Mouse (Mus musculus) embryonic stem cell, embryonic (primary cell): ENCODE results near the gene Srms.

ENCODE experiments used
- CTCF ChIA-PET, 4 experiments: fragments of 300-600 bp in 2 of 4; fragments of 350-600 bp in 2 of 4; sonication (Branson Sonifier 250); formaldehyde crosslinking; loops; one replicate each; lab custom pipeline; 2022; ENCODE audit warnings: inconsistent platforms in 2 of 4; lab: Charles Lee
- POLR2A ChIA-PET, 4 experiments: fragments of 300-600 bp in 2 of 4; fragments of 350-600 bp in 2 of 4; sonication (Branson Sonifier 250); formaldehyde crosslinking; loops; one replicate each; lab custom pipeline; 2022; ENCODE audit warnings: antibody characterized with exemption in 4 of 4, inconsistent platforms in 1 of 4; lab: Charles Lee

Gene Srms

DNA sequence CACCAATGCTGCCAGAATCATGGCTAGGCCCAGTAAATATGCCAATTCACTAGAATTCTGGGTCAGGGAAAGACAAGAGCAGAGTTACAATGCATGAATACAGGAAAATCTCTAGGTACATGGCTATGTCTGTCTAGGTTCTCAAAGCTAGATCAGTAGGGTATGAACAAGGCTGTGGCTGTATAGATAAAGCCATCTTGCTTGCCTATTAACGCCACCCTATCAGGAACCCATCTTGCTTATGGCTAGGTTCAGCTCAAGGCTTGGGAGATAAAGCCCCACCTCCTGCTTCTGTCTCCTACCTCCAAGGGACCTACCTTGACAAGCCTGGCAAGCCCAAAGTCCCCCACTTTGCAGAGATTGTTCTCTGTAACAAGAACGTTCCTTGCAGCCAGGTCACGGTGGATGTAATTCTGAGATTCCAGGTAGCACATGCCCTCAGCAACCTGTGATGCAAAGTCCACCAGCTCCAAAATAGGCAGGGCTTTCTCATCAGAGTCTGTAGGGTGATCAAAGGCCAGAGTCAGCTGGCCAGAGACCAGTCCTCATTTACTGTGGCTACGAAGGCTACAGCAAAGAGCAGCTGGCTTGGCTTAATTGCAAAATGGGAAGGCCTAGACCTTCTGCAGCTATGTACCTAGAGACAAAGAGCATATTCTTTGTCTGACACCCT, 16.2 kb downstream of the Srms start:
- ChIA-PET POLR2A (interaction anchor here in 2 of 4 experiments (1.4 to 2.1 kb wide), 2 partner anchors 10 to 11 kb away, joined by 3 to 8 read pairs; partner anchors contain the start of gene Ppdpf (in 1 of the 2)), CTCF (interaction anchor here in 1 of 4 experiments (0.6 kb wide), 1 partner anchor 45 kb away, joined by 3 read pairs; the partner anchor contains the start of gene Helz2)

DNA sequence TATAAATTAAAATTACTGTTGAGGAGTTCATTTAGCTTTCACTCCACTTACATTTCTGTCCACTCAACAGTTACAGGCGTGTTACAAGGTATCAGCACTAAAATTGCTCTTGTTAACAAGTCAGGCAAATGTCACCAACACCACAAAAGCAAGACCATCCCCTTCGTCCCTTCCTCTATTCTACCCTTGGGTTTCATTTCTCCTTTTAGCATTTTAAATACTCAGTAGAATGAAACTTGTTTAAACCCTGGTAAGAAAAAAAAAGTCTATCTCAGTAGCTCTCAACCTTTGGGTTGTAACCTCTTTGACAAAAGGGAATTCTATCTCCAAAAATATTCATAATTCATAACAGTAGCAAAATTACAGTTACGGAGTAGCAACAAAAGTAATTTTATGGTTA, 19.9 kb downstream of the Srms start:
- ChIA-PET POLR2A (interaction anchor here in 1 of 4 experiments (1.0 to 1.3 kb wide), 4 partner anchors 10 to 27 kb away, joined by 3 read pairs; partner anchors contain the start of genes Fndc11, Ptk6 and Srms), CTCF (interaction anchor here in 1 of 4 experiments (0.7 kb wide), 1 partner anchor 114 kb away, joined by 4 read pairs; no protein-coding TSS in a partner anchor)

DNA sequence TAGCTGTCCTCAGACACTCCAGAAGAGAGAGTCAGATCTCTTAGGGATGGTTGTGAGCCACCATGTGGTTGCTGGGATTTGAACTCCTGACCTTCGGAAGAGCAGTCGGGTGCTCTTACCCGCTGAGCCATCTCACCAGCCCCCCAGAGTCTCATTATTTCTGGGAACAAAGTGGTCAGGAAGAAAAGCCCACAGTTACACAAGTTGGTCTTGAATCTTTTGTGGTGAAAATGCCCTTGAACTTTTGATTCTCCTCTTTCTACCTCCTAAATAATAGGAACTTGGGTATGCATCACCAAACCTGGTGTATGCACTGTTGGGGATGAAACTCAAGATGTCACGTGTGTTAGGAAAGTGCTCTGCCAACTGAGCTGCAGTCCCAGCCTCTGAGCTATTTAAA, 21.0 kb downstream of the Srms start:
- ChIA-PET CTCF (no interaction called here), POLR2A (interaction anchor here in 1 of 4 experiments (1.1 to 1.3 kb wide), 2 partner anchors 11 to 21 kb away, joined by 3 read pairs; partner anchors contain the start of genes Ptk6 and Srms)

DNA sequence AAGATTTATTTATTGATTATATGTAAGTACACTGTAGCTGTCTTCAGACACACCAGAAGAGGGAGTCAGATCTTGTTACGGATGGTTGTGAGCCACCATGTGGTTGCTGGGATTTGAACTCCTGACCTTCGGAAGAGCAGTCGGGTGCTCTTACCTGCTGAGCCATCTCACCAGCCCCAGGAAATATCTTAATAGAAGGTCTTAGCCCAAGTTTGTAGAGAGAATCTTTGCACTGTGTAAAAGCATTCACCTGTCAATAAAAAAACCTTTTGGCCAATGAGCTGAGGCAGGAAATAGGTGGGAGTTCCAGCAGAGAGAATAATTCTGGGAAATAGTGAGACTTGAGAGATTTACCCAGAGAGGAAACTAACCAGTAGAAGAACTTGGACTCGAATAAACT, 21.6 kb downstream of the Srms start:
- POLR2A ChIA-PET: interaction anchor here in 2 of 4 experiments (1.1 to 1.5 kb wide), 4 partner anchors 22 to 410 kb away, joined by 3 to 5 read pairs (median 4); partner anchors contain the start of gene Fndc11 (in 1 of the 2)
- CTCF ChIA-PET: interaction anchor here in 1 of 4 experiments (0.7 kb wide), 1 partner anchor 22 kb away, joined by 4 read pairs; the partner anchor contains the start of gene Srms

DNA sequence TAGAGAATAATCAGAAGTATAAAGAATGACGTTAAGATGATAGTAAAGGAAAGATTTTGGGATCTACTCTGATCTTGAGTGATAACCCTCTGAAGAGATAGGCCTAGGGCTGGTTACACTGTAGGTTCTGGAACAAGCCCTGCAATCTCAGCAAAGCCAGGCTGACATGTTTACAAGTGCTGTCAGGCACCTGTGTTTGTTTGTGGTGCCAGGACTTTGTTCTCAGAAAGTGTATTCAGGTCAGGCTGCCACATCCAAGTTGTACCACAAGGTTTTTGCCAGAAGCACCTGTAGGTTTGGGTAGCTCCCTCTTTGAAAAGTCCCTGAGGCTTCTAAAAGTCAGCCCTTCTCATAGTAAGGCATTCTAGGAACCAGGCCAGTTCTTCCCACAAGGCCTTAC, 23.7 kb downstream of the Srms start:
- ChIA-PET CTCF (interaction anchor here in 3 of 4 experiments (0.6 to 1.6 kb wide), 11 partner anchors 9 to 489 kb away, joined by 3 to 4 read pairs (median 3); partner anchors contain the start of genes Arfrp1 (in 1 of the 3), Srms (in 1 of the 3) and Zgpat (in 1 of the 3)), POLR2A (interaction anchor here in 3 of 4 experiments (0.5 to 3.5 kb wide), 22 partner anchors 9 to 181 kb away, joined by 3 to 21 read pairs (median 5); partner anchors contain the start of genes Fndc11 (in 2 of the 3), Srms (in 2 of the 3), Arfrp1 (in 1 of the 3) and Zgpat (in 1 of the 3))

- POLR2A ChIA-PET: interaction anchor here in 3 of 4 experiments (0.6 to 3.5 kb wide), 31 partner anchors 10 to 240 kb away, joined by 3 to 25 read pairs (median 4); partner anchors contain the start of genes Fndc11 (in 2 of the 3), Srms (in 2 of the 3), Arfrp1 (in 1 of the 3) and Rtel1 (in 1 of the 3)
Measured at GRCm38 (mm10) chr2:181188681-181189080, 24.3 kb downstream of the Srms start.

GRCm38 (mm10) chr2:181187121-181188000, 25.6 kb downstream of the Srms start, which contains the start of gene Ppdpf:
Gene Ppdpf (plus strand): TSS chr2:181187247.
- CTCF ChIA-PET: interaction anchor here (0.5 to 2.7 kb wide), 77 partner anchors 9 to 1683 kb away, joined by 3 to 43 read pairs (median 4); partner anchors contain the start of genes Rtel1 (in 4 of the 4), Arfrp1 (in 3 of the 4), Fndc11 (in 3 of the 4) and Srms (in 3 of the 4)

More at GRCm38 (mm10) chr2:181188681-181189080, 24.3 kb downstream of the Srms start:
- CTCF ChIA-PET: interaction anchor here in 3 of 4 experiments (0.7 to 2.7 kb wide), 10 partner anchors 10 to 490 kb away, joined by 3 to 43 read pairs (median 3); partner anchors contain the start of genes Arfrp1 (in 1 of the 3), Srms (in 1 of the 3) and Zgpat (in 1 of the 3)

DNA sequence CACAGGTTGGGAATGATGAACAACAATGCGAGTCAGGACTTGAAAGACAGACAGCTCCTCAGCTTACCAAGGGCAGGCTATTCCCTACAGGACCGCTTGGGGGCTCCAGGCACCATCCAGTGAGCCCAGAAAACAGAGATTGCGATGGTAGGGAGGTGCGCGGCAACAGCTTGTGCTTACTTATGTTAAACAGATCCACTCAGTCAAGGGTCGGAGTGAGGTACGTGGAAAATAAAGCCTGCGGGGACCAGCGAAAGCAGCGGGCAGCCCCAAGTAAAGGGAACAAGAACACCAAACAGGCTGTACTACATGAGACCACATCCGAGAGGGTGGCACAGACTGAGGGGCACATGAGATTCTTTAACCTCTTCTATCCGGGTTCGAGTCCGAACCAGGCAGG, 26.4 kb downstream of the Srms start:
- CTCF ChIA-PET: interaction anchor here (0.5 to 2.7 kb wide), 85 partner anchors 8 to 1606 kb away, joined by 3 to 43 read pairs (median 4); partner anchors contain the start of genes Rtel1 (in 4 of the 4), Arfrp1 (in 3 of the 4), Fndc11 (in 3 of the 4) and Srms (in 3 of the 4)
- POLR2A ChIA-PET: interaction anchor here in 3 of 4 experiments (0.5 to 3.5 kb wide), 80 partner anchors 8 to 1068 kb away, joined by 3 to 25 read pairs (median 4); partner anchors contain the start of genes Fndc11 (in 3 of the 3), Arfrp1 (in 2 of the 3), Dnajc5 (in 2 of the 3) and Rtel1 (in 2 of the 3)

More at GRCm38 (mm10) chr2:181187121-181188000, 25.6 kb downstream of the Srms start, which contains the start of gene Ppdpf:
- POLR2A ChIA-PET: interaction anchor here in 3 of 4 experiments (0.5 to 3.5 kb wide), 83 partner anchors 9 to 1068 kb away, joined by 3 to 25 read pairs (median 4); partner anchors contain the start of genes Fndc11 (in 3 of the 3), Arfrp1 (in 2 of the 3), Dnajc5 (in 2 of the 3) and Rtel1 (in 2 of the 3)

DNA sequence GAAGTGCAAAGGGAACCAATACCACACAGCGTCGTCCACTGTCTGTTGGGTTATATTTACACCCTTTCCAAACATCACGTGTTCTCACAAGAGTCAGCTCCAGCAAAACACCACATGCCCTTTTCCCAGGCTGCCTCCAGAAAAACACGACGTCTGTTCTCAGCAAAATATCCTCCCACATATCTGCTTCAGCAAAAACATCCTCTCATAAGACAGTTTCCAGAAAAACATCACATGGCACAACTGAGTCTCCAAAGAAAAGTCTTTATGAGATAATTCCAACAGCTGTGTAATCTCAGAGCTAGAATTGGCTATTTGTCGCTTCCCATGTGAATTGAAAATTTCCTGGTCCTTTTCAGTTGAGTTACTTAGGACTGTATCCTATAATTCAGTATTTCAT, 32.1 kb downstream of the Srms start:
- CTCF ChIA-PET: no interaction called here

GRCm38 (mm10) chr2:181178471-181178870, 34.5 kb downstream of the Srms start:
- CTCF ChIA-PET: interaction anchor here in 2 of 4 experiments (0.7 to 1.3 kb wide), 3 partner anchors 8 to 271 kb away, joined by 3 to 8 read pairs (median 5); partner anchors contain the start of gene Ppdpf (in 1 of the 2)

More for the DNA sequence above, 32.1 kb downstream of the Srms start:
- POLR2A ChIA-PET: no interaction called here

GRCm38 (mm10) chr2:181178015-181178414, 35.0 kb downstream of the Srms start:
- POLR2A ChIA-PET: interaction anchor here in 2 of 4 experiments (0.6 to 1.4 kb wide), 4 partner anchors 9 to 667 kb away, joined by 3 to 4 read pairs (median 3); partner anchors contain the start of gene Ppdpf (in 2 of the 2)
- CTCF ChIA-PET: interaction anchor here in 2 of 4 experiments (0.7 to 1.3 kb wide), 2 partner anchors 9 to 271 kb away, joined by 3 to 8 read pairs; partner anchors contain the start of gene Ppdpf (in 1 of the 2)

More at GRCm38 (mm10) chr2:181178471-181178870, 34.5 kb downstream of the Srms start:
- POLR2A ChIA-PET: interaction anchor here in 2 of 4 experiments (0.6 to 1.4 kb wide), 6 partner anchors 8 to 667 kb away, joined by 3 to 4 read pairs (median 3); partner anchors contain the start of gene Ppdpf (in 2 of the 2)

- POLR2A ChIA-PET: interaction anchor here in 1 of 4 experiments (0.6 to 1.0 kb wide), 3 partner anchors 12 to 917 kb away, joined by 3 to 4 read pairs (median 3); partner anchors contain the start of gene Ppdpf
- CTCF ChIA-PET: interaction anchor here in 1 of 4 experiments (1.0 kb wide), 1 partner anchor 12 kb away, joined by 3 read pairs; no protein-coding TSS in a partner anchor
Measured at GRCm38 (mm10) chr2:181174646-181175045, 38.3 kb downstream of the Srms start.

- ChIA-PET CTCF (interaction anchor here in 1 of 4 experiments (0.7 kb wide), 1 partner anchor 140 kb away, joined by 3 read pairs; no protein-coding TSS in a partner anchor), POLR2A (interaction anchor here in 2 of 4 experiments (0.6 to 1.4 kb wide), 5 partner anchors 10 to 437 kb away, joined by 3 to 6 read pairs (median 4); partner anchors contain the start of gene Ppdpf (in 1 of the 2))
Measured at GRCm38 (mm10) chr2:181166469-181166868, 46.5 kb downstream of the Srms start.

DNA sequence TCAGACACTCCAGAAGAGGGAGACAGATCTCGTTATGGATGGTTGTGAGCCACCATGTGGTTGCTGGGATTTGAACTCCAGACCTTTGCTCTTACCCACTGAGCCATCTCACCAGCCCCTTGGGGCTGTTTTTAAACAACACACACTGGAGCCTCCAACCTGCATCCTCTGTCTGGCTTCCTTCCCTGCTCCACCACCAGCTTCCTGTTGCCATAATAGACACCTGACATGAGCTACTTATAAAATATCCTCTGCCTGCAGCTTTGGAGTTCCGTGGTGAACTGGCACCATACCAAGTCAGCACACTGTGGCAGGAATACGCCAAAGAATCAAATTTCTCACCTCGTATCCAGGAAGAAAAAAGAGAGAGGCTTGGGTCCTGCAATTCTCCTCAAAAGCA, 52.2 kb downstream of the Srms start:
- ChIA-PET POLR2A (interaction anchor here in 1 of 4 experiments (0.6 kb wide), 1 partner anchor 463 kb away, joined by 3 read pairs; no protein-coding TSS in a partner anchor), CTCF (interaction anchor here in 1 of 4 experiments (0.7 kb wide), 1 partner anchor 26 kb away, joined by 3 read pairs; the partner anchor contains the start of gene Ppdpf)

DNA sequence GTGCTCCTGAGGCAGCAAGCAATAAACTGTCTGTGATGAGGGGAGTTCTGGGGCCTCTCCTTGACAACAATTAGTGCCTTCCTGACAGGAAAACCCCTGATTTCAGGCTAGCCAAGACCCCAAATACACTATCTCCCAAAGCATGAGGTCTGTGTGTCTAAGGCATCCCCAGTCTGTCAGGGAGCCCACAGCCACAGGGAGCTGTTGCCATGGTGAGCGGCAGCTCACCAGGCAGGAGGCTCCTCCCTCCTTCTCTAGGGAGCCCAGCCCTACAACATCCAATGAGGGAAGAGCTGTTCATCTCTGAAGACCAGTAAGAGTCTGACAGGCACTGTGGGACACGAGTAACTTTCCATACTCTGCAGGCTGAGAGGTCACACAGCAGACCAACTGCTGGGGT, 53.2 kb downstream of the Srms start:
- POLR2A ChIA-PET: interaction anchor here in 1 of 4 experiments (1.0 to 1.3 kb wide), 3 partner anchors 10 to 29 kb away, joined by 3 to 6 read pairs (median 3); partner anchors contain the start of gene Ppdpf
- CTCF ChIA-PET: interaction anchor here in 1 of 4 experiments (0.6 to 1.2 kb wide), 4 partner anchors 27 to 731 kb away, joined by 3 to 5 read pairs (median 4); partner anchors contain the start of gene Ppdpf
